Mouse (Mus musculus) adrenal gland, postnatal 10 days (tissue): ENCODE measurements around the gene Rom1. TPM values are rescaled to one million over a fixed set of nuclear protein-coding genes. Genes with fewer than 3 reads are reported as not detected.
"Not testable (repeated sequence)": the region's sequence is repeated elsewhere in the genome, so short reads cannot be mapped to it uniquely, and the experiment has no call there.

Experiments
- DNase-seq: peaks from one replicate; pipeline ENCODE4 v3.0.0; 2021; ENCODE audit warnings: mixed read lengths
- long read RNA-seq, 2 experiments: library from polyadenylated mRNA; stranded (forward); transcript quantifications; one replicate each; pipeline ENCODE4 v2.0.0; 2021
- total RNA-seq, 2 experiments: library from RNA; stranded (reverse); gene quantifications; 2 replicates each; pipeline ENCODE4 v1.2.3; 2021

The Rom1 gene
- total RNA-seq, result 10 to 100 TPM; 17.4 to 24.0 TPM
- long read RNA-seq, experiment 1, transcript Rom1-201 (3 exons, 1,517 nt), result major isoform, 26 of 28 reads
- long read RNA-seq, experiment 1, partial matches to known transcripts, result 2 of 28 reads
- long read RNA-seq, experiment 1, other reads (novel, unspliced or antisense), result 0 of 28 reads
- long read RNA-seq, experiment 2, transcript Rom1-201 (3 exons, 1,517 nt), result major isoform, 6 of 10 reads
- long read RNA-seq, experiment 2, partial matches to known transcripts, result 4 of 10 reads
- long read RNA-seq, experiment 2, other reads (novel, unspliced or antisense), result 0 of 10 reads

DNA sequence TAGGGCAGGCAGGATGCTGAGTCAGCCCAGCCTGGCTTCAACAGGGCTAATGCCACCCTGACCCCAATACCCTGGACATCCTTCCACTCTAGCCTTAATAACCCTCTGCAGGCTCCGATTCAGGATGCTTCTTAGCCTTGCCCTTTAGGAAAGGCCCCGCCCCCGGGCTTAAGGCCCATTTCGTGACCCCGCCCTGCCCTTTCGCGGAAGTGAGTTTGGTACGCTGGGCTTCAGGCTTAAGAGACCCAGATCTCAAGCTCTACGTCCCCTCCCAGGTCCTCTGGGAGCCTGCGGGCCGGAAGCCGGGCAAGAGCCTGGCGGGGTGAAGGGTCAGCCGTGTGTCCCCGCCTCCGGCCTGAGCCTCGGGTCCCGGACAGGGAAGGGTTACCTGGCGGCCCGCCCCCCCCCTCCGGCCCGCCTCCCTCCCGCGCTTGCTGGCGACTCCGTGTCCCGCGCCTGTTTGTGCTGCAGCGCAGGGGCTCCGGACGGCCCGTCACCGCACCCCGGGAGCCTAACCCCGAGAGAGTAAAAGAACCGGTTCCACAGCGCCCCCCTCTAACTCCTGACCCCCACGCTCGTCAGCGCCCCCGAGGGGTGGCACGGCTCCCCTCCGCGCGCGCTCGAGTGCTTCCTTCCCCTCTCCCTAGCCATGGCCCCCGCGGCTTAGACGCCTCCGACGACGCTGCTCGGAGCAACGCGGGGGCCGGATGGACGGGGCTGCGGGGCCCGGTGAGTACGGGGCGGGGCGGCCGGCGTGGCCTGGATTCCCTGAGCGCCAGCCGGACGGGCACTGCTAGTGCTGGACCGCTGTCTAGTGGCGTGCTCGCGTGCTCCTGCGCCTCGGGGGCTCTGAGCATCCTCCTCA, at the start of gene Rom1, which contains the start of gene Eml3:
TSS of gene Rom1 (minus strand) at position 133 of the 865 bp plus-strand sequence.
TSS of gene Eml3 (plus strand) at position 329 of the 865 bp plus-strand sequence.
- DNase-seq, result peak; percentile 94

- peak; percentile 60 for DNase-seq
These were observed 47.4 kb upstream of the Rom1 start for GRCm38 (mm10) chr19:8976535-8976934.

DNA sequence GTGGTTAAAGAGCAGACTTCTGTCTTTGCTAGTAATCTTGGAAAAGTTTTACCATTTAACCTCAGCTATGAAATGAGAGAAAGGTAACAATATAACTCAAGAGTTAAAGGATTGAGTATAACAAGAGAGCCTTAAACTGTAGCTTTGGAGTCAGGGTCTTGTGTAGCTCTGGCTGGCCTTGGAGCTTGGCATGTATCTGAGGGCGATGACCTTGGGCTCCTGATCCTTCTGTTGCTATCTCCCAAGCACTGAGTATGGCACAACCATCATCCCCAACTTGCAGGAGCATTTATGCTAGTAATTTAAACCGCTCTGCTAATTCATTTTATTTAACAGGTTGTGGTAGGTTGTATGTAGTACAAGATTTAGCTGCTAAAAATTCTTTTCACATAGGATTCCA, 46.3 kb upstream of the Rom1 start:
- no peak for DNase-seq

GRCm38 (mm10) chr19:8974638-8975037, 45.5 kb upstream of the Rom1 start:
- DNase-seq, result no peak

GRCm38 (mm10) chr19:8972491-8972890, 43.3 kb upstream of the Rom1 start:
- DNase-seq, result not testable (repeated sequence)

GRCm38 (mm10) chr19:8967893-8968292, 38.7 kb upstream of the Rom1 start:
- DNase-seq, result no peak

DNA sequence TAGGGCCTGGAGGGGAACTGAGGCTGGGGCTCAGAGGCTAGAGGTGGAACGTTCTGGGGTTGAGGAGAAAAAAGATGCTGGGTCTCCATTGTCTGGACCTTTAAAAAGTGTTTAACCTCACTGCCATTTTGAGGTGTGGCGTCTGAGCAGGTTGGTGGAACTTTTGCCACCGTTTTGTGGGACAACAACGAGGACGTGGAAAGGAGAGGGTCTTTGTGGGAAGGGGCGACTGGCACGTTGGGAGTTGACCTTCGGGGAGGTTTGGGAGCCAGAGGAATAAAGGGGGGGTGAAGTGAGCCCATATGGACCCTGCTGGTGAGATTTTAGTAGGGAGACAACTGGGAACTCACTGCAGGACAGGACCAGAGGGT, 38.2 kb upstream of the Rom1 start:
- no peak for DNase-seq

- peak; percentile 98 for DNase-seq
These were observed 37.6 kb upstream of the Rom1 start, which contains the start of gene Eef1g for GRCm38 (mm10) chr19:8966590-8967372. Eef1g (plus strand) TSS chr19:8967041.

DNA sequence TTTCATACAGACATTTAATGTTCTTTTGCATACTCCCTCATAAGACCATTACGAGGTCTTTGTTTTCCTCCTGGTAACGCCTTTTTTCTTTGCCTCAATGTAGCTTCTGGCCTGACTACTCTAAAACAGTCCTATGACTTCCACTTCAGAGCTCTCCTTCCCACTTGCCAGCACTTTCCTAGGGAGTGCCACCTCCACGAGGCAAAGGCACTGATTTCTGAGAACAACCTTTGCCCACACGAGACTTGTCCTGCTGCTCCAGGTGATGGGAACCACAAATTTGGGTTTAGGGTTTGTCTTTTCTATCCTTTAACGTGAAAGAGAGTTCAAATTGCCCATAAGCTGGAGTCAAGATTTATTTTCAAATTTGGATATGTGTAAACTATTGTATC, 37.0 kb upstream of the Rom1 start:
- no peak for DNase-seq

- DNase-seq, result no peak
These were observed 36.6 kb upstream of the Rom1 start for GRCm38 (mm10) chr19:8965771-8966170.

- DNase-seq, result no peak
These were observed 35.9 kb upstream of the Rom1 start for GRCm38 (mm10) chr19:8965075-8965474.

GRCm38 (mm10) chr19:8962256-8962655, 33.1 kb upstream of the Rom1 start:
- DNase-seq, result no peak

- no peak for DNase-seq
These were observed 25.0 kb upstream of the Rom1 start for GRCm38 (mm10) chr19:8954171-8954570.

GRCm38 (mm10) chr19:8953135-8954039, 24.2 kb upstream of the Rom1 start, which contains the start of gene Tut1:
Tut1 (plus strand) TSS chr19:8953847.
- DNase-seq, result peak; percentile 92

DNA sequence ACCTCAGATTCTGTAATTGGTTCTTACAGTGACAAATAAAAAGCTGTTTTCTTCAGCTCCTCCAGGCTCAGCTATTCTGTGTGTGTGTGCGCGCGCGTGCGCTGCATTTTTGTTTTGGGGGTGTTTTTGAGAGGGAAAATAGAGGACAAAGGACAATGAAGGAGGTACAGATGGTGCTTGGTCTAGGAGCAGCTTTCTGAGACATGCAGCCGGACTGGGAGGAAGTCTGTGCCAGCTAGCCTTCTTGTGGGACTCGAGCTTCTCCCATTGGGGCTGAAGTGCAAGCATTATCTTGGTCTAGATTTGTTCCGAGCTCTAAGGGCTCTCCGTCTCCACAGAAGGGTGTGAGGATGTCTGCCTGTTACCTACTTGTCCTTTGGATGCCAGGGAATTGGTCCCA, 23.1 kb upstream of the Rom1 start:
- no peak for DNase-seq

GRCm38 (mm10) chr19:8950190-8950589, 21.0 kb upstream of the Rom1 start:
- DNase-seq, result no peak

DNA sequence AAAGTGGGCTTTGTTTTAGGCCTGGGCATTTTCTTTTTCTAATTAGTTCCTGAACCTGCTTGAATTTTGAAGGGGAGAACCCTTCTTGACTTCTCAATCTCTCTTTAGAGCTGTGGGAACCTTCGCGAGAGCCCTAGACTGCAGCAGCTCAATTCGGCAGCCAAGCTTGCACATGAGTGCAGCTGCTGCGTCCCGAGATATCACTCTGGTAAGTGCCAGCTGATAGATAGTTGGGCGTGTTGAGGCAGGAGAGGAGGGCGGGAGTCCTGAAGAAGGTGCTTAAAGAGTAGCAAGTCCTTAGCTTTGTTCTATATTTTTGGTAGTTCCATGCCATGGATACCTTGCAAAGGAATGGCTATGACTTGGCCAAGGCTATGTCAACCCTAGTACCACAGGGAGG, 17.8 kb upstream of the Rom1 start:
- no peak for DNase-seq

DNA sequence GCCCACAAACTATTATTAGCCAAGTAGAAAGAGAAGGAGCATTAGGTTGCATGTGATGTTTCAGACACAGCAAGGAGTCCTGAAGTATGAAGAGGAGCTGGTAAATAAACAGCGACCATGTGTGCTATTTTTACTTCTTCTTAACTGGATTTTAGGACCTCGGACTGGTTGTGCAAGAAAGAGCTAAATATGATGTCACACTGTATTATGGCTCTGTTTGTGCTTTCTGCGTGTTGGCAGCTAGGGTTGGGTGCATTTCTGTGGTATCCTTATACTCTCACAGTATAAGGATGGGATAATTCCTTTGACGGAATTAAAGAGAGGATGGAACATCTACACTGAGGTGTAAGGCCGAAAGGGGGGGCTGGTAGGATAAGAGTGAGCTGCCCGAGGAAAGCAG, 16.1 kb upstream of the Rom1 start:
- DNase-seq, result no peak

- peak; percentile 92 for DNase-seq
These were observed 15.6 kb upstream of the Rom1 start for GRCm38 (mm10) chr19:8944750-8945149.

GRCm38 (mm10) chr19:8944062-8944461, 14.9 kb upstream of the Rom1 start:
- DNase-seq, result no peak

DNA sequence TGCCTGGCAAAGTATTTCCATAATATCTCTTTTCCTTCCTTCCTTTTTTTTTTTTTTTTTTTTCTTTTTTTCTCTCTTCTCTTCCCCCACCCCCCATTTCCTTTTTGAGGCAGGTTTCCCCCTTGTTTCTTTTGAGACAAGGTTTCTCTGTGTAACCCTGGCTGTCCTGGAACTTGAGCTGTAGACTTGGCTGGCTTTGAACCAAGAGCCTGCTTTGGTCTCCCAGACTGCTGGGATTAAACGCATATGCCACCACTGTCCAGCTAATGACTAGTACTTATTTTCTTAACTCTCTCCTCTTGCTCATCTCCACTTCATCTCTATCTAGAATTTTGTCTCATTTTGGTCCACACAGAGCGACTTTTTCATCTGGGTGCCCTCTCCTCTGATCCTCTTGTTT, 13.9 kb upstream of the Rom1 start:
- DNase-seq, result no peak
